Mouse (Mus musculus) ovary, adult 2 months (tissue): ENCODE results near the gene Prl6a1. TPM values are rescaled to one million over a fixed set of nuclear protein-coding genes. Genes with fewer than 3 reads are reported as not detected.

Experiments
- polyA plus RNA-seq: library from polyadenylated mRNA; depleted of rRNA; stranded (reverse); fragments of >200 nt; gene quantifications from 2 replicates; pipeline ENCODE4 v1.2.3, GENCODE M21; 2012; rRNA removed

Prl6a1 gene
- not detected in 2 replicates for polyA plus RNA-seq

GRCm38 (mm10) chr13:27312334-27313225 lies at the start of gene Prl6a1:
Gene Prl6a1, plus strand, starts transcription at chr13:27312627.

DNA sequence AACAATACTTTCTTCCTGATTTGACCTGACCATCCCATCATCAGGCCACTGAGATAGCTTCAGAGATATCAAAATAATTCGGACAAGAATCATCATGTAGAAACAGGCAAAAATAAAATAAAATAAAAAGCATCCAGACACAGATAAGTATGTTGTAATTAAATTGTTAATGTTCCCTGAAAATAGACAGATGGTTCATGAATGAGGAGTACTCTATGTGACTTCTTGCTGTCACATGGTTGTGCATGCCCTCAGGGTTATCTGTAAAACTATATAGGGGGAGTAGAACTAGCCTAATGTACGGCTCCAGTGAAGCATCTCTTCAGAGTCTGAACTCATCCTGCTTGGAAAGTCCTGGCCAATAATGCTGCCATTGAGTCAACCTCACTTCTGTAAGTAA lies 32.9 kb downstream of the Prl6a1 start, which contains the start of gene Prl8a2:
TSS of gene Prl8a2 (plus strand) at position 301 of the 400 bp plus-strand sequence.

Other genes with a start within 250 kb of the Prl6a1 start
- gene Prl3d1, start 218.4 kb upstream of the Prl6a1 start, polyA plus RNA-seq, result not detected in 2 replicates
- gene Prl3d2, start 190.9 kb upstream of the Prl6a1 start, polyA plus RNA-seq, result not detected in 2 replicates
- gene Prl3d3, start 155.8 kb upstream of the Prl6a1 start, polyA plus RNA-seq, result not detected in 2 replicates
- gene Prl3c1, start 116.0 kb upstream of the Prl6a1 start, polyA plus RNA-seq, result not detected in 2 replicates
- gene Prl3b1, start 70.8 kb upstream of the Prl6a1 start, polyA plus RNA-seq, result not detected in 2 replicates
- not detected in 2 replicates for gene Prl3a1, start 53.2 kb upstream of the Prl6a1 start, polyA plus RNA-seq
- not detected in 2 replicates for gene Prl8a2, start 33.0 kb downstream of the Prl6a1 start, polyA plus RNA-seq
- not detected in 2 replicates for gene Prl2b1, start 78.2 kb downstream of the Prl6a1 start, polyA plus RNA-seq
- not detected in 2 replicates for gene Prl8a6, start 126.1 kb downstream of the Prl6a1 start, polyA plus RNA-seq
- not detected in 2 replicates for gene Prl8a8, start 200.6 kb downstream of the Prl6a1 start, polyA plus RNA-seq